Mouse (Mus musculus) neural tube, embryonic 14.5 days (tissue): ENCODE results near the gene Lpgat1. TPM values are rescaled to one million over a fixed set of nuclear protein-coding genes. Genes with fewer than 3 reads are reported as not detected.

ENCODE experiments used
- ATAC-seq: fragments of 200-750 bp; cut with Nextera tagmentation; 2 replicates; pipeline ENCODE4 v1.8.0; 2017; ENCODE audit warnings: low read depth, mild to moderate bottlenecking, moderate TSS enrichment, moderate library complexity
- H3K27ac ChIP-seq: fragments of 300-500 bp; sonication (generic); 2 replicates; pipeline ENCODE4 v1.5.1; 2014; ENCODE audit warnings: low read depth, mild to moderate bottlenecking, control low read depth, low read length, moderate library complexity, mixed read lengths
- H3K27me3 ChIP-seq: fragments of 300-500 bp; sonication (generic); 2 replicates; pipeline ENCODE4 v1.6.1; 2014; ENCODE audit warnings: low read length; ENCODE audit not compliant: control insufficient read depth, insufficient read depth
- H3K36me3 ChIP-seq: fragments of 300-500 bp; sonication (generic); 2 replicates; pipeline ENCODE4 v1.6.1; 2014; ENCODE audit warnings: low read length, mixed read lengths; ENCODE audit not compliant: control insufficient read depth, insufficient read depth
- H3K4me1 ChIP-seq: fragments of 300-500 bp; sonication (generic); 2 replicates; pipeline ENCODE4 v1.6.1; 2014; ENCODE audit warnings: low read length; ENCODE audit not compliant: control insufficient read depth, insufficient read depth
- H3K4me2 ChIP-seq: fragments of 300-500 bp; sonication (generic); 2 replicates; pipeline ENCODE4 v1.6.1; 2014; ENCODE audit warnings: mild to moderate bottlenecking, low read depth, low read length, control low read depth
- H3K4me3 ChIP-seq: fragments of 300-500 bp; sonication (generic); 2 replicates; pipeline ENCODE4 v1.5.1; 2014; ENCODE audit warnings: low read depth, low read length, control low read depth, mixed read lengths
- H3K9ac ChIP-seq: fragments of 300-500 bp; sonication (generic); replicated peaks from 2 replicates; pipeline ENCODE4 v1.6.1; 2014; ENCODE audit warnings: low read depth, mild to moderate bottlenecking, control low read depth, low read length, mixed read lengths
- H3K9me3 ChIP-seq: fragments of 300-500 bp; sonication (generic); 2 replicates; pipeline ENCODE4 v1.6.1; 2016; ENCODE audit warnings: low read length; ENCODE audit not compliant: control insufficient read depth
- WGBS: fragments of 180-500 bp; shearing (Covaris S2); extraction: QIAGEN DNeasy Blood & Tissue Kit; methylation state at CpG from one replicate; pipeline ENCODE4 v1.1.7; 2014; 5-methylcytosine and 5-hydroxymethylcytosine counted together
- polyA plus RNA-seq: library from polyadenylated mRNA; unstranded; fragments of >200 nt; fragmentation: Nextera tagmentation; extraction: Ambion mirVana; gene quantifications from 2 replicates; pipeline ENCODE4 v1.2.1, GENCODE M21; 2014

The Lpgat1 gene
- polyA plus RNA-seq, 1 experiment from 2014 or later: 50.4 TPM

DNA sequence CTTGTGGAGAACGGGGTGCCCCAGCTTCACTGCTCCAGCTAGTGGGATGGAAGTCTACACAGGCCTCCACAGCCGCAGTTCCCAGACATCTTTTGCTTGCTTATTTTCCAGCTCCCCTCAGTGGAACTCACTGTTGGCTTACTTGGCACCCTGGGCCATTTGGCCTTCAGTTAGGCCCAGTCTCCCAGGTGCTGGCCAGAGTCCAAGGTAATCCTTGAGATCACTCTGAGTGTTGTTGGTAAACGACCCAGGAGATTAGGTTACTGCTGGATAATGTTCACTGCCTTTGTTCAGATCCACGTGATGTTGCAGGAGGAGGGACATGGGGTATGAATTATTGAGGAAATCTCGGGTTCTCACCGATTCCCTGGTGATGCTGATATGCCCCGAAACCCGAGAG lies 75.4 kb downstream of the Lpgat1 start:
- H3K4me1 ChIP-seq: no peaks in the 10 kb centered on the region
- H3K4me2 ChIP-seq: no peak overlapping the region
- 82% methylated on average over 8 of the region's 8 CpGs for WGBS
- H3K9me3 ChIP-seq: no peaks in the 10 kb centered on the region
- no peak for ATAC-seq
- H3K36me3 ChIP-seq: no peaks in the 10 kb centered on the region
- no peak overlapping the region for H3K4me3 ChIP-seq
- no peak overlapping the region for H3K27ac ChIP-seq
- no peak overlapping the region for H3K9ac ChIP-seq
- no peaks in the 10 kb centered on the region for H3K27me3 ChIP-seq

GRCm38 (mm10) chr1:191793888-191794532 lies 76.4 kb downstream of the Lpgat1 start:
- Histone ChIP-seq H3K9ac (no peak overlapping the region), H3K4me1 (no peaks in the 10 kb centered on the region), H3K27me3 (no peaks in the 10 kb centered on the region), H3K9me3 (no peaks in the 10 kb centered on the region), H3K36me3 (no peaks in the 10 kb centered on the region), H3K4me2 (no peak overlapping the region), H3K4me3 (no peak overlapping the region), H3K27ac (no peak overlapping the region)
- 89% methylated on average over 7 of the region's 7 CpGs for WGBS
- no peak for ATAC-seq

DNA sequence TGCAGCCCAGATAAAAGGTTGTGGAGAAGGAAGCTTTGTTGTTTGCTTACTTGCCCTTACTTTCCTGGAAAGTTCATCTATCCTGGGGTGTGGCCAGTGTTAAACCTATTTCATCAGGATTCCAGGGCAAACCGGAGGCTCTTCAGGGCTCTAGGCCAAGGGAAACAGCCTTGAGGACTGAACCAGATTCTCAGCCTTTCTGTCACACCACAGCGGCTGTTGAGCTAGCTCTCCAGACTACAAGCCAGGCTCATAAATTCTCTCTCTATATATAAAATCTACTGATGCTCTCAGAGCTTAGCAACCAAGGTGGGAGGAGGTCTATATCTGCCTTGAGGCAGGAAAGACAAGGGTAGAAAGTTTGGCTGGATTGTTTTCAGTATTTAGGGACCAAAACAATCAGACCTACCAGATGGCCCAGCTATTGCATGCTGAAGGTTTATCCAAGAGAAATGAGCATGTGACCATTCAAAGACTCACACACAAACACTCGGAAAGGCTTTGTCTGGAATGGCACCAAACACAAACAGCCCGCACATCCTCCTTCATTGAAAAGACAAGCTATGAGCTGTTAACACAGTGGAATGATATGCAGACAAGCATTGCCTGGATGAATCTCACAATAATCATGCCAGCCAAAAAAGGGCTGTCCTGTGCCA lies 78.7 kb downstream of the Lpgat1 start:
- no peak for ATAC-seq
- no peaks in the 10 kb centered on the region for H3K9me3 ChIP-seq
- WGBS: 91% methylated on average over 4 of the region's 4 CpGs
- no peak overlapping the region for H3K27ac ChIP-seq
- no peaks in the 10 kb centered on the region for H3K36me3 ChIP-seq
- no peak overlapping the region for H3K9ac ChIP-seq
- H3K4me2 ChIP-seq: no peak overlapping the region
- H3K4me1 ChIP-seq: no peaks in the 10 kb centered on the region
- H3K4me3 ChIP-seq: no peak overlapping the region
- no peaks in the 10 kb centered on the region for H3K27me3 ChIP-seq

DNA sequence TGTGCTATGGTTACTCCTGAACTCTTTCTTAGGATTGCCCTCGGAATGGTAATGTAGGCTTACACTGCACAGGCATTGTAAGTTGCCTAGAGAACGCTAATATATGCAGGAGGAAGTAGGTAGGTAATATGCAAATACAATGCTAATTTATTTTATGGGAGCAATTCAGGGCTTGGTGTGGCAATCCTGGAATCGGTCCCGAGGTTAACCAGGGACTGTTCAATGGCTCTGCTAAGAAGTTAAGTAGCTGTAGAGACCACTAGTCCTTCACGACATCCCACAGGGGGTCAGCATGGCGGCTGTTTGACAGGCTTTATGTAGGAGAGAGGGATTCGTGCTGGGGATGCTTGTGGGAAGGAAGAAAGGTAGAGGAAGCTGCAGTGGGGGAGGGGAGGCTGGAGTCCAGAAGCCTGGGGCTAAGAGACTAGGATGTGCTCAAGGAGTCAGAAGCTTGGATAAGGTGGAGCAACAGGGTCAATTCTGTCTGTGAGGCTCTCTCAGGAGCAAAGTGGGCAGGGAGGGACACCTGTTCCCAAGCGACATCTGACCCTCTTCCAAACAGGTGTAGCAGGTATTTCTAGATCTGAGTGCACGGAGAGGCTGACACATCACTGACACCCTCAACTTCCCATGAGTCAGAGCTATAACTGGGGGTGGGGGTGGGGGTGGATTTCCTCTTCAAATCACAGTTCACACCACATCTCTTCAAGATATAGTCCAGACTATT lies 84.6 kb downstream of the Lpgat1 start:
- Histone ChIP-seq H3K4me2 (no peak overlapping the region), H3K9ac (no peak overlapping the region), H3K4me1 (no peaks in the 10 kb centered on the region), H3K4me3 (no peak overlapping the region), H3K27me3 (no peaks in the 10 kb centered on the region), H3K9me3 (no peaks in the 10 kb centered on the region), H3K36me3 (no peaks in the 10 kb centered on the region), H3K27ac (no peak overlapping the region)
- ATAC-seq: no peak
- 40% methylated on average over 9 of the region's 9 CpGs for WGBS

GRCm38 (mm10) chr1:191802820-191803655 lies 85.4 kb downstream of the Lpgat1 start:
- H3K4me2 ChIP-seq: no peak overlapping the region
- no peaks in the 10 kb centered on the region for H3K9me3 ChIP-seq
- no peak overlapping the region for H3K27ac ChIP-seq
- no peaks in the 10 kb centered on the region for H3K36me3 ChIP-seq
- H3K4me1 ChIP-seq: no peaks in the 10 kb centered on the region
- H3K9ac ChIP-seq: no peak overlapping the region
- no peaks in the 10 kb centered on the region for H3K27me3 ChIP-seq
- ATAC-seq: no peak
- 77% methylated on average over 10 of the region's 10 CpGs for WGBS
- H3K4me3 ChIP-seq: no peak overlapping the region

DNA sequence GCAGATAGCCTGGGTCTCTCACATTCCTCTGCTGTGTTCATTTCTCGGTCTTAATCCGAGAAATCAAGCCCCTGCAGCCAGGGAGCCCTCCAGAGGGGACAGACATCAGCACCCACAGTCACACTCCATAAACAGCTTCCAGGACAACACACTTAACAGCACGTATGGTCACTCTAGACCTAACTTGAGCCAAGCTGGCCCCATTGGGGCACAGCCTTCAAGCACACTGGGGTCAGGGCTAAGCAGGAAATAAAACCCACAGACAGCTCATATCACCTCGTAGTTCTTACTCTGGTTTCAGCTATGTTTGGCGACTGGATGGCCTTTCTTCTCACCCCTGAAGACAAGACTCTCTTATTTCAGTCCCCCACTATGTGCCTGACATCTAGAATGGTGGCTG lies 87.1 kb downstream of the Lpgat1 start:
- H3K36me3 ChIP-seq: no peaks in the 10 kb centered on the region
- no peaks in the 10 kb centered on the region for H3K27me3 ChIP-seq
- H3K4me1 ChIP-seq: no peaks in the 10 kb centered on the region
- no peak overlapping the region for H3K4me3 ChIP-seq
- no peak overlapping the region for H3K9ac ChIP-seq
- H3K9me3 ChIP-seq: no peaks in the 10 kb centered on the region
- H3K27ac ChIP-seq: no peak overlapping the region
- ATAC-seq: no peak
- no peak overlapping the region for H3K4me2 ChIP-seq
- WGBS: 71% methylated on average over 5 of the region's 5 CpGs

- ATAC-seq: no peak
- Histone ChIP-seq H3K27me3 (no peaks in the 10 kb centered on the region), H3K9me3 (no peaks in the 10 kb centered on the region), H3K27ac (no peak overlapping the region), H3K4me1 (no peaks in the 10 kb centered on the region), H3K9ac (no peak overlapping the region), H3K36me3 (no peaks in the 10 kb centered on the region), H3K4me2 (no peak overlapping the region), H3K4me3 (no peak overlapping the region)
- 81% methylated on average over 6 of the region's 6 CpGs for WGBS
Observed at GRCm38 (mm10) chr1:191805788-191806187, 88.2 kb downstream of the Lpgat1 start.

DNA sequence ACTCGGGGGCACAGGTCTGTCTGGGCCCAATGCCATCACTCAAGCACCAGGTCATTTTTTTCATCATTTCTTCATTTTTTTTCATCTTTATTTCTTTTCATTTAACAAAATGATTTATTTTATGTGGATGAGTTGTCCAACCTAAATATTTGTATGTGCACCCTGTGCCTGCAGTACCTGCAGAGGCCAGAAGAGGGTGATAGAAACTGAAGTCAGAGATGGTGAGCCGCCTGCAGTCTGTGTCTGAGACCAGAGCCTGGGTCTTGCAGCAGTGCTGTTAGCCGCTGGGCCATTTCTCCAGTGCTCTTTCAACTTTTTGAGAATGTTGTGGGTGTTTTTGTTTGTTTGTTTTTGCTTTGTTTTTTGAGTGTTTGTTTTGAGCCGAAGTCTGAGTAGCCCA lies 89.1 kb downstream of the Lpgat1 start:
- Histone ChIP-seq H3K4me1 (no peaks in the 10 kb centered on the region), H3K27me3 (no peaks in the 10 kb centered on the region), H3K36me3 (no peaks in the 10 kb centered on the region), H3K9me3 (no peaks in the 10 kb centered on the region), H3K4me2 (no peak overlapping the region), H3K9ac (no peak overlapping the region), H3K27ac (no peak overlapping the region), H3K4me3 (no peak overlapping the region)
- no peak for ATAC-seq
- WGBS: 93% methylated on average over 4 of the region's 4 CpGs
